Mouse (Mus musculus) mouse embryonic stem cell (cell line): ENCODE measurements around the gene Tmem254c.
"Not testable (repeated sequence)": the region's sequence is repeated elsewhere in the genome, so short reads cannot be mapped to it uniquely, and the experiment has no call there.

Experiments used
- in situ Hi-C, 2 experiments: fragments of 300-500 bp; cut with MboI; formaldehyde crosslinking; loops; 1 replicate in 1 of 2; 3 replicates in 1 of 2; pipeline ENCODE4 v1.14.3; 2019 to 2020; ENCODE audit warnings: low sequenced_read_pairs in 2 of 2, low pct_unique_long_range_greater_than_20kb in 1 of 2, mixed read lengths in 1 of 2; ENCODE audit not compliant: unreplicated experiment in 1 of 2

The Tmem254c gene

DNA sequence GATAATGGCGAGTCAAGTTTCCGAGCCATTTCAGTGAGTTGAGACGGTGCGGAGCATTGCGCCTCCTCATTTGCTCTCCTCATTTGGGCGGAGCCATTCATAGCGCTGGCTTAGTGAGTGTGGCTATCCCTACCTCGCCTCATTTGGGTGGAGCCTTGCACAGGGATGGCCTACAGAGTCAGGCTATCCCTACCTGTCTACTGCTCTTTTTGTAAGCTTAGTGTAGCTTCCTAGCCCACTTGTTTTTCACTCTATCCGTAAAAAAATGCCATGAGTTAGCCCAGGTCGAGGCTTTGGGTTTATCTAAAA is at the start of gene Tmem254c:
Gene Tmem254c, minus strand, starts transcription at position 31 of the 309 bp plus-strand sequence.
- in situ Hi-C loops, result not testable (repeated sequence)

DNA sequence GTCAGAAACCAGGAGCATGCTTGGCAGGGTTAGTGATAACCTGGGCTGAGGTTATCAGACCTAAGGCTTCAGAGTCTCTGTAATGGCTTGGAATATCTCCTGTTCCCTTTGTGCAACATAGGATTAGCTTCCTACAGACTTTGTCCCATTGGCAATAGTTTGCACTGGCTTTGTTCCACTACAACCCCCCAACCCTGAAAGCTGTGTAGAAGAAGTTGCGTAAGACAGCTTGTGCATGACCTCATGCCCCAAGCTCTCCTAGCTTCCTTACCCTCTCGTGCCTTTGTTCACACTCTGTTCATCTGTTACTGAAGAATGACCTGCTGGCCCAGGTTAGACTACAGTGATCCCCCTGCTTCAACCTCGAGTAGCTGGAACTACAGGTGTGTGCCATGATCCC is 30.5 kb upstream of the Tmem254c start:
- in situ Hi-C loops, result not testable (repeated sequence)

DNA sequence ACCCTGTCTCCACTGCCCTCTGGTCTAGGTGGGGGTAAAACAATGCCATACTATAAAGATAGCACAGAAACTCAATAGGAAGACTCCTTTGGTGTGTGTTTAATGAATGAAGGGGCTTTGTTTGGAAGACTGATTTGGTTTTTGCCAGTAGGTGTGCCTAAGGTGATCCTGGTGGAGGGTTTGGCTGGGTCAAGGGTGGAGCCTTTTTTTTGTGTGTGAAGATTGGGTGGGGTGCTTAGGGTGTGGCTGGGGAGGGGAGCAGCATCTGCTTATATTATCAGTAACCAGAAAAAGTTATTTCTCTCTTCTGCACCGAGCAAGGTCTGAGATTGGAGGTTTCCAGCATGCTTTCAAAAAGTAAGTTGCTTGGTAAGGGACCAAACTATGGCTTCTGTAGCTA is 14.8 kb upstream of the Tmem254c start, which contains the start of gene Cphx3:
Gene Cphx3, plus strand, starts transcription at position 301 of the 400 bp plus-strand sequence.
- in situ Hi-C loops, result not testable (repeated sequence)

DNA sequence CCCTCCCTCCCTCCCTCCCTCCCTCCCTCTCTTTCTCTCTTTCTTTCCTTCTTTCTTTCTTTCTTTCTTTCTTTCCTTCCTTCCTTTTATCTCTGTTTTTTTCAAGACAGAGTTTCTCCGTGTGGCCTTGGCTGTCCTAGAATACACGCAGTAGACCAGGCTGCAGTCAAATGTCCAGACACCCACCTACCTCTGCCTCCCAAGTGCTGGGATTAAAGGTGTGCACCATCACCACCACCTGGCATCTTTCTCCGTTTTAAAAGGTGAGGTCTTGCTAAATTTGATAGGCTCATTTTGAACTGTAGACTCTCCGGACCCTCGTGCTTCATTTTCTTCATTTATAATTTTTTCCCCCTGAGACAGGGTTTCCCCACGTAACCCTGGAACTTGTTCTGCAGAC is 14.1 kb upstream of the Tmem254c start, which contains the start of gene Cphx2:
Gene Cphx2, plus strand, starts transcription at position 301 of the 400 bp plus-strand sequence.
- in situ Hi-C loops, result not testable (repeated sequence)

GRCm38 (mm10) chr14:26076620-26077390 is 9.7 kb upstream of the Tmem254c start:
- in situ Hi-C loops, result not testable (repeated sequence)

DNA sequence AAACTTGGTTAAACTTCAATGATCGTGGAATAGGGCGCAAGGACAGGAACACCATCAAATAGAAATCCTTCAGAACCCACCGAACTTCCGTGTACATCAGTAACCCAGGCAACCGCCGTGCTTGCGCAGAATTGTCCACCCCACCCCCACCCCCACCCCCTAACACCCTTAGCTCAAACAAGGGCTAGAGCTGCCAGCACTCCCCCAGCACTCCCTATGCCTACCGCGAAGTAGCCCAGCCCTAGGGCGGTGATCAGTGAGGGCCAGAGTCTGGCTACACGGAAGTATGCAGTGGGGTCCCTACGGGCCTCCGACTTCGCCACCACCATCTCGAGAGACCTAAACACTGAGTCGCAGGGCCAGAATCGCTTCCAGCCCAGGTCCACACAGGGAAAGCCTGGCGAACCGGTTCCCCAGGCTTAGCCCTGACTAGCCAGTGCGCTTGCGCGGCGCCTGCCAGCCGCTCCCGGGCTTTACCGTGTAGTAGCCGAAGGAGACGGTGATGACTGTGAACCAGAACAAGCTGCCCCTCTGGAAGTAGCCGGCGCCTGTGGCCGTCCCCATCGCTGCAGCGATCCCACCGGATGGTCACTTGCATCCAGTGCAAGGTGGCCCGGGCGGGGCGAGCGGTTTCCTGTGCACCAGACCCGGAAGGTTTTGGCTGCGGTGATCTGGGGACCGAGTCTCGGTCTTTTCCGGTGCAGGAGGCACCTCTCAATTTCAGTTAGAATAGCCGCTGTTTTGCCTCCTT is 406 bp downstream of the Tmem254c start:
- in situ Hi-C loops, result not testable (repeated sequence)

- in situ Hi-C loops, result not testable (repeated sequence)
Observed at GRCm38 (mm10) chr14:26059362-26059761, 7.8 kb downstream of the Tmem254c start.

GRCm38 (mm10) chr14:26058184-26058583 is 9.0 kb downstream of the Tmem254c start:
- in situ Hi-C loops, result not testable (repeated sequence)

- in situ Hi-C loops, result not testable (repeated sequence)
Observed at GRCm38 (mm10) chr14:26048767-26049166, 18.4 kb downstream of the Tmem254c start.

DNA sequence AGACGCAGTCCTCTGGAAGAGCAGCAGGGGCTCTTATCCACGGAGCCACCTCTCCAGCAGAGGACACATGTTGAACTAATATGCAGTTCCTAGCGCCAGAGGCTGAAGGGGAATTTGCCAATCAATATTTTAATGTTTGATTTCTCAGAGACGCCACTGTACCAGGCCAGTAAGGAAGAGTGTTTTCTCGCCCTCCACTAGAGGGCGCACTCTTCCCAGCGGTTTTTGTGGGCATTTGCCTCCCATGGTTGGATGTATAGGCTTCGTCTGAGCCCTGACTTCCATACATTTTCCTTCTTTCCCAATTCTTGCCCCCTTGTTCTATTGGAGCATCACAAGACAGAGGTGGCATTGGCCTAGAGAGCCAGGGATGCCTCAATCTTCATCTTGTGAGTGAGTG is 20.1 kb downstream of the Tmem254c start:
- in situ Hi-C loops, result not testable (repeated sequence)

DNA sequence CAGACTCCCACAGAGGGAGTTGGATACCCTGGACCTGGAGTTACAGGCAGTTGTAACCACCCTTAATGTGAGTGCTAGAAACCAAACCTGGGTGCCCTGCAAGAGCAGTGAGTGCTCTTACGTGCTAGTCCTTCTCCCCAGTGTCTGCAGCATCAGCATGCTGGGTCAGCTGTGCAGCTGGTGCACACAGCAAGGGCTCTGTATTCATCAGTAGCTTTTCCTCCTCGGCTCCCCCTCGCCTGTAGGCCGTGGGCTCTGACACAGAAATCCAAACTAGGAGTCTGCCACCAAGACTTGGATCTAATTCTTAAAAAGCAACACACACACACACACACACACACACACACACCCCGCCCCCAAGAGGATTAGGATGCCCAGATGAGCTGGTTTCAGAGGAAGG is 22.1 kb downstream of the Tmem254c start:
- in situ Hi-C loops, result not testable (repeated sequence)

- in situ Hi-C loops, result not testable (repeated sequence)
Observed at GRCm38 (mm10) chr14:26042611-26043010, 24.5 kb downstream of the Tmem254c start, which contains the start of gene Gm9780. Gene Gm9780, minus strand, starts transcription at chr14:26042711.

DNA sequence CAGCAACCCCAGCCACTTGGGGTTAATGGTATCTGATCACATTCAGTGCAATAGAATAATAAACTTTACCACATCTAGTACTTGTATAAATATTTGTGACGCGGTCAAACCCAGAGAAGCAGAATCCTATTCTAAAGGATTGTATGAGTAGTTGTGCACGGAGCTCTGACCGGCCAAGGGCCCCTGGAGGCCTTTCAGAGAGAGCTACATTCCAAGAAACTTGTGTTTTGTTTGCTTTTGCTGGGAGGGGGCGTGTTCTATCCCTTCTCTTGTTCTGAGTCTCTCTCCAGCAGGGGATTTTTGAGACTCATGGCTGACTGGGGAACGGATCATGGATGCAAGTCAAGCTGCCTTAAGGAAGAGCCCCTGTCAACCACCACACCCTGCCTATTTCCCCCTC is 31.7 kb downstream of the Tmem254c start:
- in situ Hi-C loops, result not testable (repeated sequence)

DNA sequence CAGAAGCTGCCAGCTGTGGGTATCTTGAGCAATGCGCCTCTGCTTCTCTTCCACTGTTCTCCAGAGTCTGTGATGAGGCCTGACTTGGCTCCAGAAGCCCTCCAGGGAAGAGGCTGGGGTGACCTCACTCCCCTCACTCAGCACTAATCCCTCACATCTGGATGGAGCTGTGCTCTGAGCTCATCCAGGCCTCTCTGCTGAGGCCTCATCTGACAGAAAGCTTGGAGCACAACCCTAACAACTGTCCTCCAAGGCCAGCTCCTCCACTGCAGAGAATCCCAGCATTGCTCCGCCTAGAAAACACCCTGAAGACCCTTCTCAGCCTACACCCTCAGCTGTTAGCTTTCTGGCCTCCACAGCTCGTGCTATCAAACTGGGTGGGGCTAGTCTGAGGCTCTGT is 32.8 kb downstream of the Tmem254c start:
- in situ Hi-C loops, result not testable (repeated sequence)

GRCm38 (mm10) chr14:26025653-26026052 is 41.5 kb downstream of the Tmem254c start:
- in situ Hi-C loops, result not testable (repeated sequence)

DNA sequence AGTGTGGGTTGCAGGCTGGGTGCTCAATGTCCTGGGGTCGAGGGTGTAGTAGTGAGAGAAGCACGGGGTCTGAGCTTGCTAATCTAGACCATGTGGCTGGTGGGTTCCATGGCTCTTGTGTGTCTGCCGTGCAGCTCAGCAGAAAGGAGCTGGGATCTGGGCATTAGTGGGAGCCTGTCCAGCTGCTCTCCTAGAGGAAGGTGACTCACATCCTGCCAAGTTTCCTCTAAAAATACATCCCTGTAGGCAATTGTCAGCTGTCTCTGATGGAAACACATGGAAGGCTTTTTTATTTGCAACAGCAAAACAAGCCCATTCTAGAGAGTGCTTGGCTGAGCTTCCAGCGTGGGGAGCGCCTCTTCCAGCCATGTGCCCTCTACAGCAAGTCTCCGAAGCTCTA is 44.3 kb downstream of the Tmem254c start:
- in situ Hi-C loops, result not testable (repeated sequence)

GRCm38 (mm10) chr14:26021555-26021954 is 45.6 kb downstream of the Tmem254c start:
- in situ Hi-C loops, result not testable (repeated sequence)

- in situ Hi-C loops, result not testable (repeated sequence)
Observed at GRCm38 (mm10) chr14:26016414-26016813, 50.7 kb downstream of the Tmem254c start.
